Mouse (Mus musculus): ENCODE results near the gene Adam29.

Gene Adam29

DNA sequence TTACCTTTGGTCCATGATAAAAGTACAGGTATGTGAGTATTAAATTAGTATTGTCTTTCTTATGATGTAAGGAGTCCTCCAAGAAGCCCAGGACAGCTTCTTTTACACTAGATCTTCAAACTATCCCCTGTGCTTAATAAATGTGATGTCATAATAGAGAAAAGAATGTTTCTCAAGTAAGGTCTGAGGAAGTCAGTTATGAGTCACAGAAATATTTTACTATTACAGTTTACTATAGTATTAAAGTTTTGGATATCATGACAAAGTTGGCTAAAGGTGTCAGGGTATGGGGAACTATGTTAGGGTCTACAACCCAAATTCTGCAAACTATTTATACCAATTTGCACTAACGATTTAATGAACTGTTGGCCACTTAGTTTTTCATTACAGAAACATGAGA is at the start of gene Adam29:
TSS of gene Adam29 (minus strand) at position 101 of the 400 bp plus-strand sequence.
- DNase-seq (ENCODE audit: low spot score), result no peak

DNA sequence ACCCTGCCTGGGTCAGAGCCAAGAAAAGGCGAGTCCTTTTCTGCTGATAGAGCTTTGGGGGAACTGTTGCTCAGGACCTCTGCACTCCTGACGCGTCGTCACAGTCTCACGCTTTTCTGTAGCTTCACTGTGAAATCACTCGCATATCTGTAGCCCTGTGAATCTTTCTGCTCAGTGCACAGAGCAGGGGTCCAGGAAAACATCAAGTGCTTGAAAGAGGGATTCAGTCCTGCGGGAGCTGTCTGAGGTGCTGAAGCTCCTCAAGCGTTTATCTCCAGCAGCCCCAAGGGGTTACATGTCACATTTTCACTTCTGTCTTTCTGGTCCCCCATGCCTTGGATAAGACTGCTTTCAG is 33.8 kb upstream of the Adam29 start:
- peak; percentile 85 for DNase-seq (ENCODE audit: low spot score)

DNA sequence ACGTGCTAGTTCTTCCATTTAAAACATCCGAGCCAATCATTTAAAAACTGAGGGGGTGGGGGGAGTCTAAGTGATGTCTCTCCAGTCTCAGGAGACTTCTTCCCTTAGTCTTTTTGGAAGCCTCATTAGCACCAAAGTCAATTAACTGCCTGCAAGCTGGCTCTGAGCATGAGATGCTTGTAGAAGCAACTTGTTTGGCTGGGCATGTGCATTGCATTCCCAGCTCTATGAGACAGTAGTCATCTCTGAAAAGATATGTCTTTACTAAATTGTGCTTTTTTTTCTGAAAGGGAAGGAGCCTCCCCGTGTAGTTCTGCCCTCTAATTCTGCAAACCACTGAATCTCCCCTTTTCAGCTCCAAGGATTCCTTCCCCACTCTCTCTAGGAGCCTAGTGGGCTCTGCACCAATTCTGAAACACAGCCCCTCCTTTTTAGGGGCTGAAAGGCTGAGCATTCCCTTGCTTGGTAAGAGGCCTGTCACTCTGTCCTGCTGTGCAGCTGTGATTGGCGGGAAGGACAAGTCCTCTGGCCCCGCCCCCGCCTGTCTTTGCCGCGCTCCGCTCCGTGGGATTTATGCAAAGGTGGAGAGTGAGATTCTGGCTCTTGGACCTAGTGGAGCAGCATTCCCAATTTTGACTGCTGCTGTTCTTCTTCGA is 33.2 kb upstream of the Adam29 start, which contains the start of gene Glra3:
TSS of gene Glra3 (plus strand) at position 591 of the 656 bp plus-strand sequence.
- peak; percentile 68 for DNase-seq (ENCODE audit: low spot score)
